Mouse (Mus musculus) ES-E14 (cell line): ENCODE results near the gene Hoxb13. TPM values are rescaled to one million over a fixed set of nuclear protein-coding genes. Genes with fewer than 3 reads are reported as not detected.

Experiments used
- DNase-seq: peaks from one replicate; pipeline ENCODE4 v3.0.0-alpha.2; 2013; ENCODE audit warnings: low read depth, low spot score
- H3K27ac ChIP-seq: 2 replicates; pipeline ENCODE4 v1.5.1; 2012; ENCODE audit warnings: low read depth, mild to moderate bottlenecking, low read length, moderate library complexity, mixed read lengths; ENCODE audit not compliant: poor library complexity, insufficient read depth, severe bottlenecking
- H3K36me3 ChIP-seq: 2 replicates; pipeline ENCODE4 v1.6.1; 2012; ENCODE audit warnings: mild to moderate bottlenecking, low read length, moderate library complexity, mixed read lengths; ENCODE audit not compliant: control insufficient read depth, poor library complexity, insufficient read depth, severe bottlenecking
- H3K4me1 ChIP-seq, 2 experiments: fragments of 150-350 bp in 1 of 2; sonication (generic) in 1 of 2; 2 replicates each; pipeline ENCODE4 v1.6.1; 2012; ENCODE audit warnings: low read length in 2 of 2, mild to moderate bottlenecking in 1 of 2, mixed read lengths in 1 of 2; ENCODE audit not compliant: control insufficient read depth in 2 of 2, insufficient read depth in 2 of 2, poor library complexity in 1 of 2
- H3K4me3 ChIP-seq, 2 experiments: fragments of 150-350 bp in 1 of 2; sonication (generic) in 1 of 2; 2 replicates each; pipeline ENCODE4 v1.5.1; 2012; ENCODE audit warnings: low read length in 2 of 2, low read depth in 1 of 2, mild to moderate bottlenecking in 1 of 2, mixed read lengths in 1 of 2; ENCODE audit not compliant: insufficient read depth in 1 of 2, poor library complexity in 1 of 2, severe bottlenecking in 1 of 2
- H3K9ac ChIP-seq: 2 replicates; pipeline ENCODE4 v1.6.1; 2012; ENCODE audit warnings: low read depth, mild to moderate bottlenecking, low read length, mixed read lengths; ENCODE audit not compliant: poor library complexity, insufficient read depth, severe bottlenecking
- H3K9me3 ChIP-seq: fragments of 150-350 bp; sonication (generic); 2 replicates; pipeline ENCODE4 v1.6.1; 2012; ENCODE audit warnings: low read depth, mild to moderate bottlenecking, low read length; ENCODE audit not compliant: control insufficient read depth, insufficient read depth
- CHD2 ChIP-seq: IDR thresholded peaks from 2 replicates; pipeline ENCODE4 v1.6.1; 2014; ENCODE audit warnings: mild to moderate bottlenecking, low read depth, low read length, inconsistent platforms
- HCFC1 ChIP-seq: IDR thresholded peaks from 2 replicates; pipeline ENCODE4 v1.6.1; 2012; ENCODE audit warnings: low read length, inconsistent platforms, borderline replicate concordance; ENCODE audit not compliant: insufficient read depth
- MAFK ChIP-seq: IDR thresholded peaks from 2 replicates; pipeline ENCODE4 v1.6.1; 2014; ENCODE audit warnings: mild to moderate bottlenecking, low read depth, low read length, inconsistent platforms; ENCODE audit not compliant: insufficient read depth
- ZC3H11A ChIP-seq: IDR thresholded peaks from 2 replicates; pipeline ENCODE4 v1.6.1; 2012; ENCODE audit warnings: low read depth, mild to moderate bottlenecking, inconsistent platforms, low read length, borderline replicate concordance
- ZNF384 ChIP-seq: IDR thresholded peaks from 2 replicates; pipeline ENCODE4 v1.6.1; 2012; ENCODE audit warnings: low read depth, low read length, inconsistent platforms
- in situ Hi-C, 2 experiments: fragments of 600-800 bp; cut with MboI; formaldehyde crosslinking; loops; one replicate each; pipeline ENCODE4 v1.15.1; 2025; ENCODE audit warnings: low sequenced_read_pairs in 2 of 2, inconsistent platforms in 1 of 2; ENCODE audit not compliant: unreplicated experiment in 2 of 2
- total RNA-seq: library from RNA; depleted of rRNA; stranded (reverse); fragments of 300-350 nt; gene quantifications from 2 replicates; pipeline ENCODE4 v1.2.3, GENCODE M21; 2012

The Hoxb13 gene
- total RNA-seq, 1 experiment, result 1.4 TPM

GRCm38 (mm10) chr11:96168125-96168524, 26.0 kb upstream of the Hoxb13 start:
- Histone ChIP-seq H3K9ac (no peak overlapping the region), H3K27ac (no peak overlapping the region), H3K4me1 (peaks cover 0 to 7% of the 10 kb centered on the region in 2 experiments; a peak in 1 of 4 replicates), H3K9me3 (no peaks in the 10 kb centered on the region), H3K36me3 (no peaks in the 10 kb centered on the region), H3K4me3 (no peak overlapping the region)
- TF ChIP-seq ZNF384 (no peak), HCFC1 (no peak), CHD2 (no peak), ZC3H11A (no peak), MAFK (no peak)
- in situ Hi-C loops, result no loop called here
- no peak for DNase-seq

- H3K9me3 ChIP-seq, result no peaks in the 10 kb centered on the region
- in situ Hi-C loops, result no loop called here
- H3K27ac ChIP-seq, result no peak overlapping the region
- no peaks in the 10 kb centered on the region for H3K36me3 ChIP-seq
- peaks cover 0 to 9% of the 10 kb centered on the region in 2 experiments; a peak in 1 of 4 replicates for H3K4me1 ChIP-seq
- H3K4me3 ChIP-seq, result no peak overlapping the region
- DNase-seq, result no peak
- H3K9ac ChIP-seq, result no peak overlapping the region
- TF ChIP-seq ZC3H11A, result no peak
- TF ChIP-seq HCFC1, result no peak
- no peak for TF ChIP-seq CHD2
- TF ChIP-seq MAFK, result no peak
- no peak for TF ChIP-seq ZNF384
Measured at GRCm38 (mm10) chr11:96169016-96169415, 25.1 kb upstream of the Hoxb13 start.

- Histone ChIP-seq H3K4me1 (peaks cover 0 to 6% of the 10 kb centered on the region in 2 experiments; a peak in 1 of 4 replicates), H3K27ac (no peak overlapping the region), H3K4me3 (no peak overlapping the region), H3K9ac (no peak overlapping the region), H3K9me3 (no peaks in the 10 kb centered on the region), H3K36me3 (no peaks in the 10 kb centered on the region)
- TF ChIP-seq HCFC1, result no peak
- TF ChIP-seq ZC3H11A, result no peak
- no peak for TF ChIP-seq MAFK
- TF ChIP-seq CHD2, result no peak
- TF ChIP-seq ZNF384, result no peak
- in situ Hi-C loops, result loop anchor here in 1 of 2 experiments (10.0 kb wide), 1 partner anchor 164 kb away; no protein-coding TSS in a partner anchor
- no peak for DNase-seq
Measured at GRCm38 (mm10) chr11:96170711-96171379, 23.3 kb upstream of the Hoxb13 start.

- in situ Hi-C loops, result loop anchor here in 1 of 2 experiments (10.0 kb wide), 1 partner anchor 163 kb away; no protein-coding TSS in a partner anchor
Measured at GRCm38 (mm10) chr11:96171601-96172000, 22.5 kb upstream of the Hoxb13 start.

More at GRCm38 (mm10) chr11:96171601-96172000, 22.5 kb upstream of the Hoxb13 start:
- H3K4me1 ChIP-seq, result peaks cover 0 to 6% of the 10 kb centered on the region in 2 experiments; a peak in 1 of 4 replicates
- H3K4me3 ChIP-seq, result no peak overlapping the region
- no peaks in the 10 kb centered on the region for H3K36me3 ChIP-seq
- DNase-seq, result no peak
- no peak overlapping the region for H3K9ac ChIP-seq
- no peaks in the 10 kb centered on the region for H3K9me3 ChIP-seq
- no peak overlapping the region for H3K27ac ChIP-seq
- TF ChIP-seq ZC3H11A, result no peak
- no peak for TF ChIP-seq ZNF384
